Mouse (Mus musculus): Measurements from ENCODE around the gene Plekhb1.

Gene Plekhb1

DNA sequence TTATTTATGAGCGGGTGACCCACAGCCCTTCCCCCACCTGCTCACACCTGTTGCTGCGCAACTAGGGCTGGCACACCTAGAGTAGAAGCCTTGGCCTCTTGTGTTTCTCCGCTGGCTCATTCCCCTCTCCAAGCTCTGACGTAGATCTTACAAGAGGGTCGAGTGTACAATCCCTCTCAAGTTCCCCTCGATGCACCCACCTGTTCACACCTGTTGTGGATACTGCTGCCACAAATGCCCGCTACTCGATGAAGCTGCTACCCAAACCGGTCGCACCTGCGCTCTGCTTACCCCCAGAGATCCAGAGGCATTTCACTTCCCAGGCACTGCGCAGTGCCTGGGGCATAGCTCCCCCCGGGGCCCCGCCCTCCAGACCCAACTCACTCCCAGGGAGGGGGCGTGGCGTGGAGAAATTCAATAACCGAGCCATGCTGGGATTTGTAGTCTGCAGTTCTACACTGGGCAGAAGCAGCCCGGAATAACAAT, 4.1 kb downstream of the Plekhb1 start:
- DNase-seq (ENCODE audit: low spot score in 2 of 2), result no peak

- DNase-seq (ENCODE audit: low spot score in 2 of 2), result no peak
These were observed 5.5 kb downstream of the Plekhb1 start for GRCm38 (mm10) chr7:100656739-100657138.

- no peak for DNase-seq (ENCODE audit: low spot score in 2 of 2)
These were observed 7.8 kb downstream of the Plekhb1 start for GRCm38 (mm10) chr7:100654441-100654840.

DNA sequence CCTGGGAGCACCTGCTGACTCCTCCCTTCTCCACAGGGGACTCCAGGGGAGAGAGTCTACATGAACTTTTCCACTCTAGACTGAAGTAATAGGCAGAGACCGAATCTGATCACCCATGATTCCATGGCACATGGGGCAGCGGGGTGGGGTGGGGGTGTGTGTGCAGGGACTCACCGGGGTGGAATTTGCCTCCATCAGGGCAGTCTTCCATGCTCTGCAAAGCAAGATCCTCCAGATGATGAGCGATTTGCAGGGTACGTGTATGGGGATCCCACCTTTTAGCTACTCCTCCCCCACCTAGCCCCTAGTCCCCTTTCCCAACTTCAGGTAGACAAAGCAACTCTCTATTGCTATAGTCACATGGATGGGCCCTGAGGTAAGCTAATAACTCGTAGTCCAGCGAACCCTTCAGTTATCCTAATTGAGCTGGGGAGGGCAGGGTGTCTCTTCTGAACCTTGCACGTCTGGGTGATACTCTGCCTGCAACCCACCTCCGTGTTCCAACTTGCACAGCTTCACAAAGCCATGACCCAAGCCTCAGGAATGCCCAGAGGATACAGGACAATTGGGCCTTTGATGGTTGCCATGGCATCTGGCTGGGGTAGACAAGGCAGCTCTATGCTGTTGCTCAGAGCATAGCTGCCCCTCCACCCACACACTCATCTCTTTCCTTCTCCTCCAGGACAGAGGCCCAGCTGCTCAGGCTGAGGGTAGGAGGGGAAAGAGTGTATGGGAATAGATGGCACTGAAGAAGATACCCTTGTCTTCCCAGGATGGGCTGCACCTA, 8.5 kb downstream of the Plekhb1 start:
- DNase-seq (ENCODE audit: low spot score in 2 of 2), result peak in 1 of 2 experiments; percentile 16

- no peak for DNase-seq (ENCODE audit: low spot score in 2 of 2)
These were observed 11.2 kb downstream of the Plekhb1 start for GRCm38 (mm10) chr7:100651011-100651410.

GRCm38 (mm10) chr7:100650421-100650820, 11.8 kb downstream of the Plekhb1 start:
- DNase-seq (ENCODE audit: low spot score in 2 of 2), result no peak

DNA sequence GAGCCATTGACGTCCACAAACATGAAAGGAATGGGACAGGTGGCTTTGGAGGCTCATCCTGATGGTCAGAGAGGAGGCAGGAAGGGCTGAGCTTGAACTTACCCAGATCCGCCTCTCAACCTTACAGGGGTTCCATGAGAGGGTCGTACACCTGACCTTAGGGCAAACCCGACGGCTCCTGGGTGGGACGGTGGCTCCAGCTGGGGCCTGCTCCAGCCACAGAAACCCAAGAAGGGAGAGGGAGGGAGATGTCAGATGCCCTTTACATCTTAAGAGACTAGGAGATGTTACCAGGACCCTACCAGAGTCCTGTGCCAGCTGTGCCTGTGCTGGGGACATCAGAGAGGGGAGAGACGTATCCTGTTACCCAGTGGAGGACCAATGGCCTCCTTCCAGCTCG, 12.4 kb downstream of the Plekhb1 start:
- DNase-seq (ENCODE audit: low spot score in 2 of 2), result no peak

DNA sequence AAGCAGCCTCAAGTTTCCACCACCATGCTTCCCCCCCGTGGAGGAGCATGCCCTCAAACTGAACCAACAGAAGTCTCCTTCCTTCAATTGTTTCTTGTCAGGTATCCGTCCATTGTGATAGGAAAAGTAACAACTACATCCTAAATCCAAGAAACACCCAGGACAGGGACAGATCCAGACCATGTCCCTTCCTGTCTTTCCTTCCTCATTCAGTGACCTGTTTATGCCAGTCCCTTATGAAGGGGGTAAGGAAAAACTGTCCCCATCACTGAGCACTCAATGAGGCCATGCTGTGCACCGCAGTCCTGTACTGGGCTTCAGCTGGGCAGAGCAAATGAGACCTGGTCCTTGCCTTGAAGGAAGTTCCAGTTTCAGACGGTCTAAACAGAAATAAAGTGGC, 13.1 kb downstream of the Plekhb1 start:
- no peak for DNase-seq (ENCODE audit: low spot score in 2 of 2)

GRCm38 (mm10) chr7:100645147-100645546, 17.1 kb downstream of the Plekhb1 start:
- DNase-seq (ENCODE audit: low spot score in 2 of 2), result peak in 1 of 2 experiments; percentile 73

DNA sequence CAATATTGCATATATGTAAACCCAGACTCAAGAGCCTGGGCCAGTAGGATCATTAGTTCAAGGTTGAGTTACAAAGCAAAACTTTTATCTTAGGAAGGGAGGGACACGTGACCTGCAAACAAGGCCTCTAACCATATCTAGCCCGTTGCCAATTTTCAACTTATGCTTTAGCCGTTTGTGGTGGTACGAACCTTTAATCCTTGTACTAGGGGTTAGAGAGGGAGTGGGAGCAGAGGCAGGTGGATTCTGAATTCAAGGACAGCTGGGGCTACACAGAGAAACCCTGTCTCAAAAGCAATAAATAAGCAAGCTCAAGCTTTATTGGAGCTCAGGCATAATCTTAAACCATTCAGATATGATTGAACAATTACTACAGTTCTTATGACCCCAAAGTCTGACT, 19.8 kb downstream of the Plekhb1 start:
- no peak for DNase-seq (ENCODE audit: low spot score in 2 of 2)

- no peak for DNase-seq (ENCODE audit: low spot score in 2 of 2)
These were observed 24.6 kb downstream of the Plekhb1 start for GRCm38 (mm10) chr7:100637657-100638056.

GRCm38 (mm10) chr7:100624538-100624937, 37.7 kb downstream of the Plekhb1 start:
- no peak for DNase-seq (ENCODE audit: low spot score in 2 of 2)

DNA sequence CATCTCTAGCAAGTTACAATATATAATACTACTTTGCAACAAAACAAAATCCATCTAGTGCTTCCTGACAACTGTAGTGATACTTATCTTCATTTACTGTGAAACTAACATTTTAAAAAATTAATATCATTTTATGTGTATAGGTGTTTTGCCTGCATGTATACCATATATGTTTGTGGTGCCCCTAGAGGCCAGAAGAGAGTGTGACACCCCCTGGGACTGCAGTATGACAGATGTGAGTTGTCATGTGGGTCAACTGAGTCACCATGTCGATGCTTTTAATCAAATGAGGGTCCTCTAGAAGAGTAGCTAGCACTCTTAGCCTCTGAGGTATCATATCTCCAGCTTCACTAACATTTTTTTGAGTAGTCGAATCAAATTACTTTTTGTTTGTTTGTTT, 39.9 kb downstream of the Plekhb1 start:
- no peak for DNase-seq (ENCODE audit: low spot score in 2 of 2)

DNA sequence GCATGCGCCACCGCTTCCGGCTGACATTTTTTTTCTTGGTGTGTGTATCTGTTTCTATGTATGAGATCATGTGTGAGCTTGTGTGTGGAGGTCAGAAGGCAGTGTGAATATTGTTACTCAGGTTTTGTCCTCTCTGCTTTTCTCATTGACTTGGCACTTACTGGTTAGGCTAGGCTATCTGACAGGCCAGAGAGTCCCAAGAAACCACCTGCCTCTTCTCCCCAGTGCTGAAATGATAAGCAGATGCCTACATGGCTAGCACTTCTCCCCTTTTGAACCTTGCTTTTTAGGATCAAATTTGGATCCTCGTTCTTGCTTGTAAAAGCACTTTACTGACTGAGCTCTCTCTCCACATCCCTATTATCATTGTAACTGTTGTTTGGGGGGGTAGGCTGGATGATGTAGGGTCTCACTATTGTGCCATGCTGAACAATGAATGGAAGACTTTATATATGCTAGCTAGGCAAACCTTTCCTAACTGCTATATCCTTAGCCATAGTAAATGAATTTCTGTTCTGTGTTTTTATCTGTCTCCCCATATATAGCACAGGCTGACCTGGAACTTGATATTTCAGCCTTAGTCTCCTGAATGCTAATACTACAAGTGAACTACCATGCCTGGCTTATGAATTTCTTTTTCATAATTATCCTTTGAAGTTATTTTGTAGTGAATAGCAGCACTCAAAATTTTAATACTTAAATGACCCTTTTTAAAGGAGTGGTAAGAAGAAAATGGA, 45.9 kb downstream of the Plekhb1 start:
- no peak for DNase-seq (ENCODE audit: low spot score in 2 of 2)

DNA sequence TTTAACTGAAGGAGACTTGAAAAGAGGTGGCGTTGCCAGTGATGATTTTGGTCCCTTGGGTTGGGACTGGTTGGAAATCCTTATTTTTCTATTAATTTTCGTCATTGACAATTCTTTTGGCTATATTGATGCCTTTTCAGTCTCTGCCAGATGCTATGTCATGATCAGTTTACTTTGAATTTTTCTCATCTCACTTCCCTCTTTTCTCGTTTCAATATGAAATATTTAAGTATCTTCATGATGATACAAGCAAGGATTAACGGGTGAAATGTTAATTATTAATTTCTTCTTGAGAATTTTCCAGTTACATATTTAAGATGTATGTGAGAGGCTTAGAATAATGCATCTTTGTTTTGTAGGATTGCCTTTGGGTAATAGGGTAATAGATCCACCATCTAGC, 53.3 kb downstream of the Plekhb1 start:
- no peak for DNase-seq (ENCODE audit: low spot score in 2 of 2)

- DNase-seq (ENCODE audit: low spot score in 2 of 2), result peak; percentile 57 to 62
These were observed 54.0 kb downstream of the Plekhb1 start, which contains the start of gene Mrpl48 for GRCm38 (mm10) chr7:100608130-100608741. Gene Mrpl48, minus strand, starts transcription at chr7:100608301.

GRCm38 (mm10) chr7:100607214-100608129, 54.7 kb downstream of the Plekhb1 start, which contains the start of gene Rab6a:
Gene Rab6a, plus strand, starts transcription at chr7:100607410.
- DNase-seq (ENCODE audit: low spot score in 2 of 2), result peak; percentile 97 to 98

DNA sequence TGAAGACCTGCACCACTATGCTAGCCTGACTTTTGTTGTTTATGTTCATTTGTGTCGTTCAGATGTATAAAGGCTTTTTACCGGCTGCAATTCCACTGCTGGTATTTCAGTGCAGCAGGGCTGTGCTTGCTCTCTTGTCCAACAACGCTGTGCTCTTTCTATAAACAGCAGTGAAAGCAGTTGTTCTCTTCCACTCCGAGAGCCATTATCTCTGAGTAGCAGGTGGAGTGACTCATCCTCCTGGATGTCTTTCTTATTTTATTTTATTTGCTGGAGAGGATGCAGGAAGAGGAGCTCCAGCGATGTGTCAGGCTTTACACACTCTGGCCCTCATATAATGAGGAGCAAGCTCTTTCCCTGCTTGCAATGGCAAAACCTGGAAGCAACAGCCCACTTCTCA, 62.0 kb downstream of the Plekhb1 start:
- no peak for DNase-seq (ENCODE audit: low spot score in 2 of 2)

- no peak for DNase-seq (ENCODE audit: low spot score in 2 of 2)
These were observed 68.9 kb downstream of the Plekhb1 start for GRCm38 (mm10) chr7:100593349-100593748.

All from urinary bladder, postnatal 4 days (tissue).